Mouse (Mus musculus) MEL (cell line): ENCODE results near the gene Lnx1.

Experiments
- CTCF ChIP-seq, 3 experiments: IDR thresholded peaks in 2 of 3; conservative IDR thresholded peaks in 1 of 3; 2 replicates each; pipeline ENCODE4 v1.5.1; 2011 to 2012; ENCODE audit warnings: low read length in 3 of 3, low read depth in 2 of 3, mild to moderate bottlenecking in 2 of 3, improper control_type of control experiment in 1 of 3, inconsistent platforms in 1 of 3, mixed read lengths in 1 of 3, moderate library complexity in 1 of 3; ENCODE audit not compliant: control insufficient read depth in 1 of 3, insufficient read depth in 1 of 3, poor library complexity in 1 of 3, severe bottlenecking in 1 of 3
- ETS1 ChIP-seq: IDR thresholded peaks from 2 replicates; pipeline ENCODE4 v1.6.1; 2012; ENCODE audit warnings: low read depth, mild to moderate bottlenecking, inconsistent platforms, low read length, improper control_type of control experiment, moderate library complexity
- GATA1 ChIP-seq: IDR thresholded peaks from 2 replicates; pipeline ENCODE4 v1.6.1; 2011; ENCODE audit warnings: low read depth, low read length, improper control_type of control experiment
- MEF2A ChIP-seq: IDR thresholded peaks from 2 replicates; pipeline ENCODE4 v1.6.1; 2014; ENCODE audit warnings: low read depth, mild to moderate bottlenecking, inconsistent platforms, low read length, improper control_type of control experiment; ENCODE audit not compliant: poor library complexity, insufficient replicate concordance, severe bottlenecking; ENCODE audit errors: extremely low read depth
- NELFE ChIP-seq: IDR thresholded peaks from 2 replicates; pipeline ENCODE4 v1.6.1; 2011; ENCODE audit warnings: low read depth, low read length, improper control_type of control experiment
- POLR2A ChIP-seq, 2 experiments: IDR thresholded peaks; 2 replicates each; pipeline ENCODE4 v1.6.1; 2011 to 2012; ENCODE audit warnings: low read length in 2 of 2, mild to moderate bottlenecking in 2 of 2, control low read depth in 1 of 2, improper control_type of control experiment in 1 of 2, low read depth in 1 of 2, moderate library complexity in 1 of 2; ENCODE audit not compliant: control insufficient read depth in 1 of 2, insufficient read depth in 1 of 2, poor library complexity in 1 of 2
- POLR2AphosphoS2 ChIP-seq: IDR thresholded peaks from 2 replicates; pipeline ENCODE4 v1.6.1; 2011; ENCODE audit warnings: low read length, improper control_type of control experiment
- SIN3A ChIP-seq: IDR thresholded peaks from 2 replicates; pipeline ENCODE4 v1.6.1; 2012; ENCODE audit warnings: low read length, improper control_type of control experiment, inconsistent platforms
- SMC3 ChIP-seq: IDR thresholded peaks from 2 replicates; pipeline ENCODE4 v1.6.1; 2011; ENCODE audit warnings: low read depth, low read length, improper control_type of control experiment

DNA sequence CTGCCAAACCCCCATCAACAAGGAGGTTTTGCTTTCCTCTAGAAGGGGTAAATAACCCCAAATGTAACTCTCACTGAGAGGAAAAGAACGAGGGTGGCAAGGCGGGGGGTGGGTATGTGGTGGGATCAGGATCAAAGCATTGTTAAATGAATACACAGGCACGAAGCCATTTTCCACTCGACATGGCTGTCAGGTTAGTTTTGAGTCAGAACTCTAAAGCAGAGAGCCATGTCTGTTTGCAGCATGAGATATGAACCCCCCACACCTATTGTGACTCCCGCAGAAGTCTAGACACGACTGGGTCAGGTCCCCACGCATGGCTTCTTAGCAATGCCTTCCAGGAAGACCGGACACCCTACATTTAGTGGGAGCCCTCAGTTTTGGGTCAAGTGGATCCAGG, 24.6 kb upstream of the Lnx1 start:
- TF ChIP-seq MEF2A (no peak), NELFE (no peak), SIN3A (no peak), CTCF (IDR thresholded peaks at IDR 0.05 in 2 of 3, conservative IDR thresholded peaks at IDR 0.05 in 1 of 3; ENCODE audit: control insufficient read depth in 1 of 3, insufficient read depth in 1 of 3, low read depth in 2 of 3, low read length in 3 of 3, poor library complexity in 1 of 3, severe bottlenecking in 1 of 3) (no peak), POLR2AphosphoS2 (no peak), POLR2A (IDR thresholded peaks at IDR 0.05; ENCODE audit: control insufficient read depth in 1 of 2, insufficient read depth in 1 of 2, low read depth in 1 of 2, low read length in 2 of 2, poor library complexity in 1 of 2) (no peak), SMC3 (no peak), ETS1 (no peak), GATA1 (no peak)
